Mouse (Mus musculus): ENCODE measurements around the gene Klf2.

GRCm38 (mm10) chr8:72285285-72285684, 33.5 kb upstream of the Klf2 start:
- TF ChIP-seq CTCF (IDR thresholded peaks at IDR 0.05; ENCODE audit: low read depth, low read length) (no peak), GATA1 (IDR thresholded peaks at IDR 0.05; ENCODE audit: borderline replicate concordance, low read length) (no peak), TAL1 (conservative IDR thresholded peaks at IDR 0.05; ENCODE audit: low read depth, low read length) (no peak), POLR2AphosphoS5 (IDR thresholded peaks at IDR 0.05; ENCODE audit: insufficient replicate concordance, low read depth, low read length) (no peak), GATA2 (IDR thresholded peaks at IDR 0.05; ENCODE audit: borderline replicate concordance, low read depth, low read length) (no peak)

All from G1E (cell line).